Mouse (Mus musculus) lung, adult 2 months (tissue): ENCODE measurements around the gene Avp.

Source experiments
- CTCF ChIP-seq: fragments of 200-500 bp; IDR thresholded peaks from 2 replicates; pipeline ENCODE4 v1.5.1; 2011; ENCODE audit warnings: mild to moderate bottlenecking, low read length, control low read depth; ENCODE audit not compliant: insufficient read depth
- POLR2A ChIP-seq: fragments of 200-500 bp; IDR thresholded peaks from 2 replicates; pipeline ENCODE4 v1.6.1; 2011; ENCODE audit warnings: low read depth, mild to moderate bottlenecking, control low read depth, low read length, borderline replicate concordance; ENCODE audit errors: extremely low read depth

- no peak for TF ChIP-seq CTCF
- TF ChIP-seq POLR2A, result no peak
These were observed 1.7 kb upstream of the Avp start for GRCm38 (mm10) chr2:130583902-130584560.
